Mouse (Mus musculus) right cerebral cortex, postnatal 25 days (tissue): ENCODE measurements around the gene Large1.
"Not testable (repeated sequence)": the region's sequence is repeated elsewhere in the genome, so short reads cannot be mapped to it uniquely, and the experiment has no call there.

Source experiments
- DNase-seq: peaks from one replicate; pipeline ENCODE4 v3.0.0; 2022

Large1 gene

GRCm38 (mm10) chr8:72993831-72994230 lies 359.5 kb downstream of the Large1 start:
- no peak for DNase-seq

DNA sequence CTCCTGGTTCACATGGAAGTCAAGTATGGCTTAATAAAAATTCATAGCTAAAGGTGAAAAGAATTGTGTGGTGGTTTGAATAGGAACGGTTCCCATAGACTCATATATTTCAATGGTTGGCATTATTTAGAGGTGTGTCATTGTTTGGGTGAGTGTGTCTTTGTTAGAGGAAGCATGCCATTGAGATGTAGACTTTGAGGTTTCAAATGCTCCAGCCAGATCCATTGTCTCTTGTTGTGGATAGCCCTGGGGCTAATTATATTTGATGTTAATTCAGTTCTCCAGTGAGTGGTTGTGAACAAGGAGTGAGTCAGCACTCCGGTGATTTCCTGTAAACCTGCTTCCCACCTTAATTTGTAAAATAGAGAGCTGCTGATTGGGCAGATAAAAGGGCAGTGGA lies 362.9 kb downstream of the Large1 start:
- no peak for DNase-seq

DNA sequence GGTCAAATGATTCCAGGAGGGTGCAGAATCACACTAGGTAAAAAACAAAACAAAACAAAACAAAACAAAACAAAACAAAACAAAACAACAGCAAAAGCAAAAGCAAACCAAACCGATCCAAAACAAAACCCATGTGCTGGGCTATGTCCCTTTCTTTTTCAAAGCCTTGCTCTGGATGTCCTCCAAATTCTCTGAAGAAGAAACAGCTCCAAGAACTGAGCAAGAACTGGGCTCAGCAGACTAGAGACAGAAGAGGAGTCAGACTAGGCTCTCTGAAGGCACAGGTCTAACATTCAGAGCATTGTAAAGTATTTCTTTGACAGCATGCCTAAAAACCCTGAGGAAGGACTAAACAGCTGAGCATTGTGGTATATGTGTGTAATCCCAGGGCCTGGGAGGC lies 370.5 kb downstream of the Large1 start:
- no peak for DNase-seq

DNA sequence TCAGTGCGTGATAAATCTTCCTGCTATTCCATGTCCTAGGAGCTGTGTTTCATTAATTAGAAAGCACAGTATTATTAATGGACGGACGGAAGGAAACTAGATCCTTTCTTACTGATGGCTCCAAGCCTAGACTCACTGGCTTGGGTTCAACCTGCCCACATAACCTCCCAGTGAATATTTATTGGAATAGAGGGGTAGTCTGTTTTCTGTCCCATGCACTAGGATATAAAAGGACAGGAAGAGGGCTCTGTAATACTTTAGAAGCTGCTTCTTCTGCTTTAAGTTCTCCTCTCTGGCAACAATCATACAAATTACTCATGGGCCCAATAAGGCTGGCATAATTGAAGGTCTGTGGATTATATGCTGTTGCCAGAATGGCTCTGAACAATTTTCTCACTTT lies 398.3 kb downstream of the Large1 start:
- DNase-seq, result no peak

DNA sequence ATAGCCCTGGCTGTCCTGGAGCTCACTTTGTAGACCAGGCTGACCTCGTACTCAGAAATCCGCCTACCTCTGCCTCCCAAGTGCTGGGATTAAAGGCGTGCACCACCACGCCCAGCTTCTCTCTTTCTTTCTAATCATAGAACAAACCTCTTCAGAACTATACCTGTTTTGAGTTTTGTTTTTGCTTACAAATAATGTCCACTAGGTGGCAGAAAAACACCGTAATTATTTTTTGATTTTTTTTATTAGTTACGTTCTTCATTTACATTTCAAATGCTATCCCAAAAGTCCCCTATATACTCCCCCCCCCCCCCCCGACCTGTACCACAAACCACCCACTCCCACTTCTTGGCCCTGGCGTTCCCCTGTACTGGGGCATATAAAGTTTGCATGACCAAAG lies 411.9 kb downstream of the Large1 start:
- not testable (repeated sequence) for DNase-seq

DNA sequence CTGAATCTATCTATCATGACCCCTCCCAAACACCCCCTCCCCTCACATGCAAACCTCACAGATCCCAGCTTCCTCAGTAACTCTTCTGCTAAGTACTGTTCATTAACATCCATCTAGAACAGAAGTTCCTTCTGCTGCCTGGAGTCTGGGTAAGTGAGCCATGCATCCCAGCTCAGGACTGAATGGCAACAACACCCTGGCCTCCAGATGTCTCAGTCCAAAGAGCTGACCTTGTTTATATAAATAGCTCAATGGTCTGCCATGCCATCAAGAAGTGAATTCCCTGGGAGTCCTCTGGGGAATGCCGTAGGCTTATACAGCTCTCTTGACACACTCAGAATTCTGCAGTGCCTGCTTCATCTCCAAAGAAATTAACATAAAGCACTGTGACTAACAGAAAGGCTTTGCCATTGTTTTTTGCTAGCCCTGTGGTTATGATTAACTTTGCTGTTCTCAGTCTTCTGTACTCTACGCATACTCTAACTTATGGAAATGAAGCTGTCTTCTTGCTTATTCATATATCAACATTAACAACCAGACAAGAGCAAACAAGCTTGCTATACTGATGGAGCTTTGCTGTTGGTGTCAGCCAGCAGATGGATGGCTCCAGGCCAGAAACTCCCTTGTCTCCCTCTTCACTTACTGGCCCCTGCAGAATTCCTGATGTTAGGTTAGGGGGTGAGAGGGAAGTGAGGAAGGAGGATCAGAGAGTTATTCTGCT lies 434.0 kb downstream of the Large1 start:
- no peak for DNase-seq

DNA sequence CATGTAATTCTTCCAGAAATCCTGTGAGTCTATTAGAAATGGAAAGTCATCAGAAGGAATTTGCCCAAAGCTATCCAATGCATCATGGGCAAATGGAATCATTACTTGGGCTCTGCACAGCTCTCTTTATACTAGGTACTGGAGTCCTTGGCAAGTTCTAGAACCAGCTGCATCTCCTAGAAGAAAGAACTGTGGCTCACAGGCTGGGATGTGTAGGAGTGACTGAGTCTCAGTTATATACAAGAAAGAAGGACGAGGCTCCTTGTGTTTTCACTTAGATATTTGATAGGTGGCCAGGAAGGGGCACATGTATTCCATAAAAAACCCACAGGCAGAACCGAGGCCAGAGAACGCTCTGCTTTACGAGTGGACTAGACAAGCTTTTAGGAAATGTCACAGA lies 447.8 kb downstream of the Large1 start:
- no peak for DNase-seq

GRCm38 (mm10) chr8:72901591-72901990 lies 451.7 kb downstream of the Large1 start:
- no peak for DNase-seq

DNA sequence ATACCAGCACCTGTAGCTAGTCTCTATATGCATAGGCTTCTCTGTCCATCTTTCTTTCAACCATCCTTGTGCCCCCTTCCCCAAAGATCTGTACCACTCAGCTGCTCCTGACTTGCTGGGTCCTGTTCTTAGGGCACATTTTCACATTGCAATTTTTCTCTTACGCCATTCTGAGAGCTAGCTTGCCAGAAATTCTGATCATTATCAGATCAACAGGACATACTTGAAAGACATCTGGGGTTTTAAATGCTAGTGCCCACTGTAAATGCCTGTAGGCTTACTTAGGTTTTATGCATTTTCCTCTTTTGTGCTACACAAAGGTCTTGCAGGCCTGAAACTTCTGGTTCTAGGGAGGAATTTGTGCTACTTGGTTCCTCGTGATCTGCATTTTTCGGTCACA lies 454.0 kb downstream of the Large1 start:
- DNase-seq, result no peak

DNA sequence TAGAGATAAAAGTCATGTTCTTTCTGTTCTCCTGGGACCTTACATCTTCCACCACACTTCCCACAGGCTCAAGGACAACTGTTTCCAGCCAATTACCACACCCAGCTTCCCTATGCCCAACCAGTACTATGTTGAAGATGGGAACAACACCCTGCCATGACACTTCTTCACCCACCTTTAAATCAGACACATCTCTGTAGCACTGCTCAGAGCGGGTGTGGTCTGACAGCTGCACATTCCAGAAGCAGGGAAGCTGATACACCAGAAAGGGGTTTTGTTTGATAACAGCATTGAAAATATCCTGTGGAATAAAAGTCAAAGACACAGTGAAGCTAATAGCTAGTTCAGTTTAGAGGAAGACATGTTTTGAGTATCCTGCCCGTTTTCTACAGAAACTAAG lies 470.3 kb downstream of the Large1 start:
- no peak for DNase-seq

GRCm38 (mm10) chr8:72873411-72873810 lies 479.9 kb downstream of the Large1 start:
- no peak for DNase-seq

- no peak for DNase-seq
These were observed 506.5 kb downstream of the Large1 start for GRCm38 (mm10) chr8:72846881-72847280.

GRCm38 (mm10) chr8:72835863-72836262 lies 517.5 kb downstream of the Large1 start:
- DNase-seq, result no peak

DNA sequence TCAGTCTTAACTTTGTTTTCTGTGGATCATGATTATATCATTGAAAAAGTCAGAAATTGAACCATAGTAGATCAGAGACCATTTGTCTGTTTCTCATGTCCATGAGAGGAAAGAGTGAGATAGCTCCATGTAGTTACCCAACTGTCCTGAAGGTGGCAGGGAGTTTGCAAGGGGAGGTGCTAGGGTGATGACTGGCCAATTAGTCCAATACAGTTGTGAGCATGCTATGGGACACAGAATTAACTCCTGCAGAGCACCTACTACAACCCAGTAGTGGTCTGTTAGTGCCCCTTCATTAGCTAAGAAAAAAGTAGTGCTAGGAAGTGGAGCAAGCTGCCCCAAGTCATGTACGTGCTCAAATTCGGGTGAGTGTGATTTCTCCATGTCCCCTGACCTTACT lies 520.2 kb downstream of the Large1 start:
- DNase-seq, result no peak

GRCm38 (mm10) chr8:72832371-72832770 lies 521.0 kb downstream of the Large1 start:
- DNase-seq, result no peak

DNA sequence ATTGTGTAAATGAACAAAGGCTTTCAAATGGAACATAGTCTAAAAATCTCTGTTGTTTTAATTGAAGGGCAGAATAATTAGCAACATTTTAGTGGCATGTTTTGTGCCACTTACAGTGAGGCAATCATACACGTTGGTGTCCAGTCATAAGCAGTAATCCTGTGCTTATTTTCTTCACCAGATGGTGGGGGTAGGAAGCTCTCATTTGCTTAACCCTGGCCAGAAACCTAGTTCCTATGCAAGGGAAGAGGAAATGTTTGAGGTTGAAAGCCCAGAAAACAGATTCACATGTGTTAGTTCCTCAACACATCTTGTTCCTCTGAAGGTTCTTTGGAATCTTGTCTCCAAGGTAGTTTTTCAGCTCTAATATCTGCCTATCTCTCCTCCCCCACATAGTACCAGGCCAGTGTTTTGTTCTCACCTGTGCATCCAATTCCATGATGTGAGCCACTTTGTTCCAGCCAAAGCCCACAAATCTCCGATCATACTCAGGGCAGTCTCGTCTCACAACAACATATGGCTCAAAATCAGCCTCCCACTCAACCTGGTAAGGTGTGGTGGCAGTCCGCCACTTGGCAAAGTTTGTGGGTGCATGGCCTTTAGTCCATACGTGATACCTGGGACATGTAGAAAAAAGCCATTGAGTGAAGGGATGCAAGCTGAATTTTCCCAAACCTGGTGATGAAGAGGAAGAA lies 535.5 kb downstream of the Large1 start:
- DNase-seq, result no peak

- no peak for DNase-seq
These were observed 536.7 kb downstream of the Large1 start for GRCm38 (mm10) chr8:72816679-72817078.

- no peak for DNase-seq
These were observed 537.7 kb downstream of the Large1 start for GRCm38 (mm10) chr8:72815681-72816080.

- DNase-seq, result no peak
These were observed 540.6 kb downstream of the Large1 start for GRCm38 (mm10) chr8:72812690-72813089.

DNA sequence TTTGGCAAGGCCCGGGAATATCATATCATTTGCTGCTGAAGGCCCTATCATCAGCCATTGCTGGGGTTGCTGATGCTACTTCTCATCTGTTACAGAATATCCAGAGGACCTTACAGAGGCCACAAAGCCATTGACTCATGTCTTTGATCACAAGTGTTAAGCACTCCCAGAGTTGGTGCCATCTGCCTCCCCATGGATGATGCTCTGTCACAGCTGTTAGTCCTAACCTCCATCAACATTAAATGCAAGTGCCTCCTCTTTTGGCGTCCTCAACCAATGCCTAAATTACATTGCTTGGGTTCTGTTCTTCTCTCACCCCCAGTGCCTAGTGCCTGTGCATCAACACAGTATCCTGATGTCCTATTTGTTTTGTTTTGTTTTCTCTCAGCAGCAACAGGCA lies 551.8 kb downstream of the Large1 start:
- no peak for DNase-seq

- no peak for DNase-seq
These were observed 572.7 kb downstream of the Large1 start for GRCm38 (mm10) chr8:72780644-72781043.

DNA sequence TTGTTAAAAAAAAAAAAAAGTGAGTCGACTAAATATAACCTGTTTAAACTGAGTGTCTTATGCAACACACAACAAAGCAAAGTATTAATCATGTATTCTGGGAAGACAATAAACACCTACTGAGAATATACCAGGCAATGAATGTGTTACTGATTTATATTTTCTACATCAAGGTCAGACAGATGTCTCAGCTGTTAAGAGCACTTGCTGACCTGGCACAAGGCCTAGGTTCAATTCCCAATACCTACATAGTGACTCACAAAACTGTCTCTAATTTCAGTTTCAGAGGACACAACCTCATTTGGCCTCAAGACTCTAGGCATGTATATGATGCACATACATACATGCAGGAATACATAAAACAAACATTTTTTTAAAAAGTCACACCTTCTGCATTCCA lies 575.5 kb downstream of the Large1 start:
- DNase-seq, result no peak

DNA sequence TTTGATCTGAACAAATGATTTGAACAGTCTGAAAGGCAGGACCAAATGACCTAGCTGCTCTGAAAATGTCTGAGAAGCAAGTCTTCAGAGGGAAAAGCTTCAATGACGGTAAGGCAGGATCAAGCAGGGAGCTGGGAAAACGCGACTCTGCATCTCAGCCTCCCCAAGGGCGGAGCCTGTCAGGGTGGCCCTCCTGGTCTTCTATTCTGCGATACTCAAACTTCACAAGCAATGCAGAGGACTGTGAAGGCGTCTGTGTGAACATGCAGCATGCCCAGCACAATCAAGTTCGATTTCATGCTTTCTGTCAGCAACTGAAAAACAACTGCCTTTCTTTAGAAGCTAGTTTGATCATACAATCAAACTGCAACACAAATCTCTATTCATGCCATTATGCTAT lies 586.6 kb downstream of the Large1 start:
- no peak for DNase-seq

GRCm38 (mm10) chr8:72765696-72766095 lies 587.6 kb downstream of the Large1 start:
- no peak for DNase-seq
